Mouse (Mus musculus) Patski (cell line): Measurements from ENCODE around the gene Prdm15. TPM values are rescaled to one million over a fixed set of nuclear protein-coding genes. Genes with fewer than 3 reads are reported as not detected.

Experiments
- ATAC-seq: fragments of 100-300 bp; one replicate; pipeline ENCODE4 v1.8.0; 2021
- CTCF ChIA-PET: fragments of 350-600 bp; sonication (Branson Sonifier 250); formaldehyde crosslinking; loops from one replicate; lab custom pipeline; 2022; ENCODE audit warnings: inconsistent platforms; lab: Charles Lee
- POLR2A ChIA-PET: fragments of 350-600 bp; sonication (Branson Sonifier 250); formaldehyde crosslinking; loops from one replicate; lab custom pipeline; 2022; ENCODE audit warnings: antibody characterized with exemption, inconsistent platforms; lab: Charles Lee
- DNase-seq: peaks from one replicate; pipeline ENCODE4 v3.0.0-alpha.2; 2011; ENCODE audit warnings: low read depth, low spot score
- H3K27me3 ChIP-seq: fragments of 371-371 bp; one replicate; pipeline ENCODE4 v1.5.1; 2021
- CTCF ChIP-seq: fragments of 100-300 bp; IDR thresholded peaks from one replicate; pipeline ENCODE4 v1.5.1; 2021
- in situ Hi-C: fragments of 300-500 bp; cut with MboI; formaldehyde crosslinking; loops from 3 replicates; pipeline ENCODE4 v1.11.1; 2018; ENCODE audit warnings: low pct_unique_long_range_greater_than_20kb, mixed read lengths
- polyA plus RNA-seq: library from polyadenylated mRNA; unstranded; gene quantifications from one replicate; pipeline ENCODE4 v1.2.3, GENCODE M21; 2021

Prdm15 gene
- polyA plus RNA-seq = 6.8 TPM

GRCm38 (mm10) chr16:97851741-97852319 lies at the start of gene Prdm15:
TSS of gene Prdm15 (minus strand) at chr16:97851850.
- in situ Hi-C loops = no loop called here
- H3K27me3 ChIP-seq = no peaks in the 10 kb centered on the region
- peak; percentile 86 for ATAC-seq

GRCm38 (mm10) chr16:97897346-97898024 lies 45.8 kb upstream of the Prdm15 start:
- DNase-seq (no peak), ATAC-seq (no peak)
- H3K27me3 ChIP-seq = no peaks in the 10 kb centered on the region
- ChIA-PET CTCF (interaction anchor here (1.9 kb wide), 1 partner anchor 12 kb away, joined by 4 read pairs; no protein-coding TSS in a partner anchor), POLR2A (no interaction called here)
- in situ Hi-C loops = no loop called here
- no peak for TF ChIP-seq CTCF

More at GRCm38 (mm10) chr16:97851741-97852319, at the start of gene Prdm15:
- CTCF ChIA-PET = no interaction called here
- DNase-seq = peak; percentile 25
- POLR2A ChIA-PET = interaction anchor here (0.8 to 1.4 kb wide), 3 partner anchors 9 to 32 kb away, joined by 3 to 4 read pairs (median 3); no protein-coding TSS in a partner anchor
- no peak for TF ChIP-seq CTCF

GRCm38 (mm10) chr16:97887762-97888161 lies 36.1 kb upstream of the Prdm15 start:
- no peak for TF ChIP-seq CTCF
- CTCF ChIA-PET = interaction anchor here (1.4 kb wide), 1 partner anchor 13 kb away, joined by 5 read pairs; no protein-coding TSS in a partner anchor
- H3K27me3 ChIP-seq = no peaks in the 10 kb centered on the region
- no peak for DNase-seq
- ATAC-seq = no peak
- POLR2A ChIA-PET = no interaction called here
- in situ Hi-C loops = no loop called here

- ATAC-seq (no peak), DNase-seq (no peak)
- in situ Hi-C loops = loop anchor here (5.0 kb wide), 1 partner anchor 81 kb away; no protein-coding TSS in a partner anchor
- POLR2A ChIA-PET = no interaction called here
- H3K27me3 ChIP-seq = no peaks in the 10 kb centered on the region
- TF ChIP-seq CTCF = no peak
- CTCF ChIA-PET = interaction anchor here (1.2 kb wide), 1 partner anchor 12 kb away, joined by 3 read pairs; no protein-coding TSS in a partner anchor
Observed at GRCm38 (mm10) chr16:97883696-97884095, 32.0 kb upstream of the Prdm15 start.

GRCm38 (mm10) chr16:97882891-97883290 lies 31.2 kb upstream of the Prdm15 start:
- in situ Hi-C loops = loop anchor here (5.0 kb wide), 1 partner anchor 81 kb away; no protein-coding TSS in a partner anchor
- no peaks in the 10 kb centered on the region for H3K27me3 ChIP-seq
- TF ChIP-seq CTCF = no peak
- POLR2A ChIA-PET = no interaction called here
- CTCF ChIA-PET = no interaction called here
- ATAC-seq (no peak), DNase-seq (no peak)

GRCm38 (mm10) chr16:97879134-97879533 lies 27.5 kb upstream of the Prdm15 start:
- CTCF ChIA-PET = interaction anchor here (1.2 kb wide), 1 partner anchor 74 kb away, joined by 3 read pairs; no protein-coding TSS in a partner anchor
- in situ Hi-C loops = no loop called here

GRCm38 (mm10) chr16:97877502-97877901 lies 25.9 kb upstream of the Prdm15 start:
- ATAC-seq = no peak
- TF ChIP-seq CTCF = no peak
- H3K27me3 ChIP-seq = no peaks in the 10 kb centered on the region
- ChIA-PET CTCF (no interaction called here), POLR2A (no interaction called here)
- in situ Hi-C loops = no loop called here
- DNase-seq = no peak

More at GRCm38 (mm10) chr16:97879134-97879533, 27.5 kb upstream of the Prdm15 start:
- H3K27me3 ChIP-seq = no peaks in the 10 kb centered on the region
- peak; percentile 82 for TF ChIP-seq CTCF
- ATAC-seq (peak; percentile 60), DNase-seq (peak; percentile 9)
- POLR2A ChIA-PET = no interaction called here

- ATAC-seq (no peak), DNase-seq (no peak)
- ChIA-PET CTCF (interaction anchor here (1.1 kb wide), 1 partner anchor 13 kb away, joined by 5 read pairs; no protein-coding TSS in a partner anchor), POLR2A (no interaction called here)
- TF ChIP-seq CTCF = no peak
- in situ Hi-C loops = no loop called here
- no peaks in the 10 kb centered on the region for H3K27me3 ChIP-seq
Observed at GRCm38 (mm10) chr16:97875101-97875500, 23.5 kb upstream of the Prdm15 start.

- POLR2A ChIA-PET = no interaction called here
- H3K27me3 ChIP-seq = no peaks in the 10 kb centered on the region
- CTCF ChIA-PET = interaction anchor here (1.1 to 1.6 kb wide), 2 partner anchors 11 to 14 kb away, joined by 5 read pairs; no protein-coding TSS in a partner anchor
- TF ChIP-seq CTCF = no peak
- in situ Hi-C loops = no loop called here
- DNase-seq (no peak), ATAC-seq (no peak)
Observed at GRCm38 (mm10) chr16:97874376-97874775, 22.7 kb upstream of the Prdm15 start.

GRCm38 (mm10) chr16:97872657-97873056 lies 21.0 kb upstream of the Prdm15 start:
- DNase-seq = no peak
- no peak for TF ChIP-seq CTCF
- POLR2A ChIA-PET = no interaction called here
- in situ Hi-C loops = no loop called here
- ATAC-seq = no peak
- CTCF ChIA-PET = interaction anchor here (1.2 kb wide), 1 partner anchor 8 kb away, joined by 3 read pairs; no protein-coding TSS in a partner anchor
- H3K27me3 ChIP-seq = no peaks in the 10 kb centered on the region
